Mouse (Mus musculus): ENCODE measurements around the gene Txndc15. TPM values are rescaled to one million over a fixed set of nuclear protein-coding genes. Genes with fewer than 3 reads are reported as not detected.

The Txndc15 gene
- total RNA-seq, 1 experiment from 2014 or later = 46.1 TPM

Other genes starting within 250 kb of the Txndc15 start
- gene Dbn1, start 226.5 kb upstream of the Txndc15 start, total RNA-seq (2017) = 0.60 and 2.3 TPM in 2 replicates
- gene Pdlim7, start 201.0 kb upstream of the Txndc15 start, total RNA-seq (2017) = 8.1 and 10.0 TPM in 2 replicates
- 4.1 and 15.5 TPM in 2 replicates for gene Dok3, start 185.4 kb upstream of the Txndc15 start, total RNA-seq (2017)
- gene Ddx41, start 178.0 kb upstream of the Txndc15 start, total RNA-seq (2017) = 53.7 and 58.2 TPM in 2 replicates
- gene Fam193b, start 143.5 kb upstream of the Txndc15 start, total RNA-seq (2017) = 25.6 and 35.0 TPM in 2 replicates
- gene Tmed9, start 140.9 kb upstream of the Txndc15 start, total RNA-seq (2017) = 100 and 114 TPM in 2 replicates
- 7.6 and 8.3 TPM in 2 replicates for gene B4galt7, start 114.8 kb upstream of the Txndc15 start, total RNA-seq (2017)
- 56.5 and 58.0 TPM in 2 replicates for gene Caml, start 91.6 kb upstream of the Txndc15 start, total RNA-seq (2017)
- gene Ddx46, start 79.6 kb upstream of the Txndc15 start, total RNA-seq (2017) = 109 and 122 TPM in 2 replicates
- 42.1 and 47.4 TPM in 2 replicates for gene B230219D22Rik, start 21.5 kb upstream of the Txndc15 start, total RNA-seq (2017)
- gene Pcbd2, start 12.7 kb downstream of the Txndc15 start, total RNA-seq (2017) = 4.5 and 26.2 TPM in 2 replicates
- 1.5 TPM in 1 of 2 replicates, not detected in the other for gene Catsper3, start 69.9 kb downstream of the Txndc15 start, total RNA-seq (2017)
- not detected in 2 replicates for gene Pitx1, start 121.5 kb downstream of the Txndc15 start, total RNA-seq (2017)

Data from hematopoietic stem cell, adult 5-6 weeks (primary cell).